9 mouse cellular contexts compared by ENCODE assay signal in genomic region chr7:19748219-19749195, GRCm38 (mm10). TPM values are rescaled to one million over a fixed set of nuclear protein-coding genes. Genes with fewer than 3 reads are reported as not detected.
A peak's percentile ranks its signal among the peaks of the same experiment; 100 is the strongest.
DNase-seq lines count a peak whose midpoint lies in the region; ATAC-seq and TF ChIP-seq lines count a peak whose summit lies in the region.
"Had no signal": no experiment of that assay in that cellular context is flagged by ENCODE, and none has a peak within 500 bp of the region (broad histone marks: within the 10 kb centered on the region; RNA-seq: fewer than 3 reads in every experiment).

No protein-coding gene starts in this region.

- no peaks in the 10 kb centered on the region for H3K9me3 ChIP-seq in ES-E14 (ENCODE audit: control insufficient read depth, insufficient read depth, low read depth, low read length)
- no peaks in the 10 kb centered on the region for H3K9me3 ChIP-seq in forebrain, embryonic 13.5 days (replicated peaks)
- H3K9me3 ChIP-seq in kidney, embryonic 15.5 days (replicated peaks) = no peaks in the 10 kb centered on the region

- H3K36me3 ChIP-seq in ES-E14 (ENCODE audit: control insufficient read depth, insufficient read depth, low read length, poor library complexity, severe bottlenecking) (peaks cover 20% of the 10 kb centered on the region), macrophage (ENCODE audit: inconsistent target) (no peaks in the 10 kb centered on the region)
- H3K36me3 ChIP-seq in forebrain, embryonic 13.5 days (ENCODE audit: poor library complexity, severe bottlenecking) = peaks cover 5% of the 10 kb centered on the region
- peaks cover 12% of the 10 kb centered on the region for H3K36me3 ChIP-seq in kidney, embryonic 15.5 days

- ATAC-seq in forebrain, embryonic 13.5 days = peak; percentile 11
- ATAC-seq in kidney, embryonic 15.5 days (replicated peaks; ENCODE audit: low FRiP score) = no peak; the same call in 1 of the 2 replicates

- peak; percentile 32 for DNase-seq in gastrocnemius, postnatal 10 days
- no peak for DNase-seq in gastrocnemius, postnatal 4 days (ENCODE audit: low spot score in 2 of 2)
- DNase-seq in ES-E14 (ENCODE audit: low read depth, low spot score) = no peak
- DNase-seq in testis, postnatal 10 days (ENCODE audit: low spot score) = peak; percentile 78
- DNase-seq in thymus, postnatal 4 days = no peak

- peak overlapping the region; percentile 95 for H3K9ac ChIP-seq in ES-E14 (ENCODE audit: insufficient read depth, low read depth, low read length, poor library complexity, severe bottlenecking)
- H3K9ac ChIP-seq in forebrain, embryonic 13.5 days = peak overlapping the region; percentile 91
- peak overlapping the region; percentile 77 for H3K9ac ChIP-seq in kidney, embryonic 15.5 days

- in situ Hi-C loops in ES-E14 (cut with MboI; ENCODE audit: low sequenced_read_pairs in 2 of 2, unreplicated experiment in 2 of 2) = loop anchor here in 1 of 2 experiments (5.0 kb wide), 2 partner anchors 39 to 124 kb away; no protein-coding TSS in a partner anchor

- H3K4me2 ChIP-seq in forebrain, embryonic 13.5 days = peak overlapping the region; percentile 79
- H3K4me2 ChIP-seq in kidney, embryonic 15.5 days = peak overlapping the region; percentile 88

- H3K27ac ChIP-seq in ES-E14 (ENCODE audit: insufficient read depth, low read depth, low read length, poor library complexity, severe bottlenecking) = peak overlapping the region; percentile 90
- H3K27ac ChIP-seq in forebrain, embryonic 13.5 days = peak overlapping the region; percentile 75
- H3K27ac ChIP-seq in kidney, embryonic 15.5 days = peak overlapping the region; percentile 87
- H3K27ac ChIP-seq in macrophage = no peak overlapping the region

- H3K79me2 ChIP-seq in macrophage (ENCODE audit: inconsistent target) = no peaks in the 10 kb centered on the region

- peak overlapping the region; percentile 94 for H3K4me3 ChIP-seq in ES-E14 (ENCODE audit: insufficient read depth in 1 of 2, low read depth in 1 of 2, low read length in 2 of 2, poor library complexity in 1 of 2, severe bottlenecking in 1 of 2)
- peak overlapping the region; percentile 76 for H3K4me3 ChIP-seq in forebrain, embryonic 13.5 days
- H3K4me3 ChIP-seq in kidney, embryonic 15.5 days (replicated peaks) = peak overlapping the region; percentile 74
- peak overlapping the region; percentile 44 for H3K4me3 ChIP-seq in macrophage (ENCODE audit: inconsistent target)

- 1% methylated on average over 32 of the region's 32 CpGs for WGBS in forebrain, embryonic 13.5 days
- under 1% methylated on average over 32 of the region's 32 CpGs for WGBS in kidney, embryonic 15.5 days
- WGBS in macrophage (ENCODE audit: missing documents) = 17% methylated on average over 31 of the region's 32 CpGs

- no peaks in the 10 kb centered on the region; the same call in 1 of the 2 replicates for H3K27me3 ChIP-seq in forebrain, embryonic 13.5 days
- no peaks in the 10 kb centered on the region for H3K27me3 ChIP-seq in kidney, embryonic 15.5 days

- peaks cover 11 to 24% of the 10 kb centered on the region in 2 experiments for H3K4me1 ChIP-seq in ES-E14 (ENCODE audit: control insufficient read depth in 2 of 2, insufficient read depth in 2 of 2, low read length in 2 of 2, poor library complexity in 1 of 2)
- peaks cover 32% of the 10 kb centered on the region for H3K4me1 ChIP-seq in forebrain, embryonic 13.5 days
- H3K4me1 ChIP-seq in kidney, embryonic 15.5 days = peaks cover 62% of the 10 kb centered on the region

TF ChIP-seq in ES-E14, 5 proteins besides CTCF, POLR2A, EP300 and RAD21:
- TF ChIP-seq CHD2 (IDR thresholded peaks at IDR 0.05; ENCODE audit: low read depth, low read length) = no peak
- no peak for TF ChIP-seq ZC3H11A (IDR thresholded peaks at IDR 0.05; ENCODE audit: borderline replicate concordance, low read depth, low read length)
- TF ChIP-seq HCFC1 (IDR thresholded peaks at IDR 0.05; ENCODE audit: borderline replicate concordance, insufficient read depth, low read length) = no peak
- TF ChIP-seq MAFK (IDR thresholded peaks at IDR 0.05; ENCODE audit: insufficient read depth, low read depth, low read length) = no peak
- no peak for TF ChIP-seq ZNF384 (IDR thresholded peaks at IDR 0.05; ENCODE audit: low read depth, low read length)

RNA-seq across cellular contexts. Expression of gene Nectin2, which starts 1.8 kb away (rescaled TPM):
- 10 to 100 TPM; 13.3 to 14.6 TPM for total RNA-seq in gastrocnemius, postnatal 10 days (2021)
- total RNA-seq in gastrocnemius, postnatal 4 days (2021) = 10 to 100 TPM; 21.1 to 23.2 TPM
- 241 and 392 TPM in 2 replicates for total RNA-seq in ES-E14 (2012; rRNA removed)
- polyA plus RNA-seq in forebrain, embryonic 13.5 days (2015; fragmentation: Nextera tagmentation; extraction: Ambion mirVana) = 34.6 and 38.0 TPM in 2 replicates
- polyA plus RNA-seq in kidney, embryonic 15.5 days (2015; fragmentation: Nextera tagmentation; extraction: Ambion mirVana) = 130 and 138 TPM in 2 replicates
- 10 to 100 TPM in 7 of 26 experiments, 1 to 10 TPM in 19; 1.1 to 31.8 (median 7.0) TPM for total RNA-seq in macrophage (2018; cell fraction: chromatin; rRNA removed)
- total RNA-seq in macrophage (2018; cell fraction: cytosol; rRNA removed) = 10 to 100 TPM in 13 of 26 experiments, 1 to 10 TPM in 13; 5.9 to 22.1 (median 9.4) TPM
- total RNA-seq in macrophage (2018; cell fraction: nucleus; rRNA removed) = 10 to 100 TPM in 14 of 26 experiments, 1 to 10 TPM in 12; 4.0 to 36.5 (median 13.0) TPM
- polyA plus RNA-seq in macrophage (2018) = 5.2 to 7.5 TPM (median 5.9 TPM) in 3 replicates

RNA-seq across cellular contexts. Expression of gene Bcam, which starts 22.3 kb away (rescaled TPM):
- 10 to 100 TPM; 60.3 to 68.9 TPM for total RNA-seq in gastrocnemius, postnatal 10 days (2021)
- total RNA-seq in gastrocnemius, postnatal 4 days (2021) = 100 to 1,000 TPM; 119 to 144 TPM
- total RNA-seq in ES-E14 (2012; rRNA removed) = 167 and 309 TPM in 2 replicates
- polyA plus RNA-seq in forebrain, embryonic 13.5 days (2015; fragmentation: Nextera tagmentation; extraction: Ambion mirVana) = 4.4 and 5.7 TPM in 2 replicates
- polyA plus RNA-seq in kidney, embryonic 15.5 days (2015; fragmentation: Nextera tagmentation; extraction: Ambion mirVana) = 244 and 257 TPM in 2 replicates
- 1 to 10 TPM in 2 of 26 experiments, under 1 TPM in 3, not detected in 21; 0.35 to 3.0 (median 0.62) TPM for total RNA-seq in macrophage (2018; cell fraction: chromatin; rRNA removed)
- under 1 TPM; 0.06 to 0.91 (median 0.33) TPM for total RNA-seq in macrophage (2018; cell fraction: cytosol; rRNA removed)
- total RNA-seq in macrophage (2018; cell fraction: nucleus; rRNA removed) = 1 to 10 TPM in 4 of 26 experiments, under 1 TPM in 13, not detected in 9; 0.25 to 2.5 (median 0.57) TPM
- 0.12 to 0.15 TPM (median 0.14 TPM) in 3 replicates for polyA plus RNA-seq in macrophage (2018)

RNA-seq across cellular contexts. Expression of gene Tomm40, which starts 33.3 kb away (rescaled TPM):
- 10 to 100 TPM; 59.3 to 63.3 TPM for total RNA-seq in gastrocnemius, postnatal 10 days (2021)
- 10 to 100 TPM; 68.4 to 72.0 TPM for total RNA-seq in gastrocnemius, postnatal 4 days (2021)
- 342 and 366 TPM in 2 replicates for total RNA-seq in ES-E14 (2012; rRNA removed)
- polyA plus RNA-seq in forebrain, embryonic 13.5 days (2015; fragmentation: Nextera tagmentation; extraction: Ambion mirVana) = 112 and 118 TPM in 2 replicates
- polyA plus RNA-seq in kidney, embryonic 15.5 days (2015; fragmentation: Nextera tagmentation; extraction: Ambion mirVana) = 168 and 177 TPM in 2 replicates
- total RNA-seq in macrophage (2018; cell fraction: chromatin; rRNA removed) = 100 to 1,000 TPM in 1 of 26 experiments, 10 to 100 TPM in 25; 23.8 to 101 (median 64.7) TPM
- 10 to 100 TPM; 29.3 to 52.6 (median 38.4) TPM for total RNA-seq in macrophage (2018; cell fraction: cytosol; rRNA removed)
- 10 to 100 TPM; 18.7 to 88.7 (median 34.9) TPM for total RNA-seq in macrophage (2018; cell fraction: nucleus; rRNA removed)
- polyA plus RNA-seq in macrophage (2018) = 17.8 to 74.1 TPM (median 32.1 TPM) in 3 replicates

RNA-seq across cellular contexts. Expression of gene Cblc, which starts 48.1 kb away (rescaled TPM):
- total RNA-seq in gastrocnemius, postnatal 10 days (2021) = under 1 TPM; 0.38 to 0.59 TPM
- under 1 TPM; 0.76 to 0.96 TPM for total RNA-seq in gastrocnemius, postnatal 4 days (2021)
- 3.5 and 6.6 TPM in 2 replicates for total RNA-seq in ES-E14 (2012; rRNA removed)
- not detected in 2 replicates for polyA plus RNA-seq in forebrain, embryonic 13.5 days (2015; fragmentation: Nextera tagmentation; extraction: Ambion mirVana)
- polyA plus RNA-seq in kidney, embryonic 15.5 days (2015; fragmentation: Nextera tagmentation; extraction: Ambion mirVana) = 8.3 and 9.1 TPM in 2 replicates
- total RNA-seq in macrophage (2018; cell fraction: chromatin; rRNA removed) = not detected
- not detected for total RNA-seq in macrophage (2018; cell fraction: cytosol; rRNA removed)
- 1 to 10 TPM in 1 of 26 experiments, not detected in 25; 1.5 TPM for total RNA-seq in macrophage (2018; cell fraction: nucleus; rRNA removed)
- polyA plus RNA-seq in macrophage (2018) = not detected in 3 replicates
- total RNA-seq: heart, postnatal 14 days had no signal

RNA-seq across cellular contexts. Expression of gene Apoe, which starts 49.5 kb away (rescaled TPM):
- total RNA-seq in gastrocnemius, postnatal 10 days (2021) = 100 to 1,000 TPM; 100 to 116 TPM
- 100 to 1,000 TPM; 136 to 167 TPM for total RNA-seq in gastrocnemius, postnatal 4 days (2021)
- 683 and 2,144 TPM in 2 replicates for total RNA-seq in ES-E14 (2012; rRNA removed)
- polyA plus RNA-seq in forebrain, embryonic 13.5 days (2015; fragmentation: Nextera tagmentation; extraction: Ambion mirVana) = 118 and 125 TPM in 2 replicates
- 259 and 340 TPM in 2 replicates for polyA plus RNA-seq in kidney, embryonic 15.5 days (2015; fragmentation: Nextera tagmentation; extraction: Ambion mirVana)
- 100 to 1,000 TPM in 24 of 26 experiments, 10 to 100 TPM in 2; 88.7 to 552 (median 167) TPM for total RNA-seq in macrophage (2018; cell fraction: chromatin; rRNA removed)
- over 10,000 TPM in 1 of 26 experiments, 1,000 to 10,000 TPM in 25; 2,271 to 10,488 (median 5,747) TPM for total RNA-seq in macrophage (2018; cell fraction: cytosol; rRNA removed)
- total RNA-seq in macrophage (2018; cell fraction: nucleus; rRNA removed) = 1,000 to 10,000 TPM in 25 of 26 experiments, 100 to 1,000 TPM in 1; 950 to 5,502 (median 3,280) TPM
- 11,661 to 20,761 TPM (median 14,221 TPM) in 3 replicates for polyA plus RNA-seq in macrophage (2018)

Comparison
In these comparisons a context has a peak if more than half of its experiments do, and no peak if none do; other contexts are left out.
1. DNase-seq: peak in gastrocnemius, postnatal 10 days (single experiment) and testis, postnatal 10 days (single experiment); none in gastrocnemius, postnatal 4 days (0 of 2), ES-E14 (single experiment) and thymus, postnatal 4 days (single experiment).
2. H3K4me3 ChIP-seq: peak in every context shown above with its lines; median percentile 94 in ES-E14; 76 in forebrain, embryonic 13.5 days; 74 in kidney, embryonic 15.5 days; 44 in macrophage.
3. Peak in every context shown above with its lines, with median percentiles within 50 percentile points of each other: H3K9ac ChIP-seq.